Mouse (Mus musculus): ENCODE data around the gene Apod. TPM values are rescaled to one million over a fixed set of nuclear protein-coding genes. Genes with fewer than 3 reads are reported as not detected.

The Apod gene
- polyA plus RNA-seq, 1 experiment from 2014 or later = 0.35 TPM

Small RNA genes within 50 kb of the gene (microRNA-seq; reads per million reads assigned to microRNA genes)
- gene Gm27415 = not detected

Other genes starting within 250 kb of the Apod start
- 6.8 and 9.9 TPM in 2 replicates for gene Xxylt1, start 233.4 kb downstream of the Apod start, polyA plus RNA-seq (2015; fragmentation: Nextera tagmentation; extraction: Ambion mirVana)
- gene Acap2, start 113.6 kb downstream of the Apod start, polyA plus RNA-seq (2015; fragmentation: Nextera tagmentation; extraction: Ambion mirVana) = 10.6 and 12.2 TPM in 2 replicates
- 92.0 and 94.9 TPM in 2 replicates for gene Ppp1r2, start 39.5 kb downstream of the Apod start, polyA plus RNA-seq (2015; fragmentation: Nextera tagmentation; extraction: Ambion mirVana)
- gene Bdh1, start 107.5 kb upstream of the Apod start, polyA plus RNA-seq (2015; fragmentation: Nextera tagmentation; extraction: Ambion mirVana) = 8.4 and 10.9 TPM in 2 replicates

Data from heart, embryonic 15.5 days (tissue).